Mouse (Mus musculus) forebrain, postnatal 0 days (tissue): ENCODE data around the gene Fmo6. TPM values are rescaled to one million over a fixed set of nuclear protein-coding genes. Genes with fewer than 3 reads are reported as not detected.

Experiments used
- ATAC-seq: fragments of 200-750 bp; cut with Nextera tagmentation; 2 replicates; pipeline ENCODE4 v1.8.0; 2017; ENCODE audit warnings: mild to moderate bottlenecking, moderate library complexity
- DNase-seq: peaks from one replicate; pipeline ENCODE4 v3.0.0-alpha.2; 2015
- H3K27ac ChIP-seq: fragments of 300-500 bp; sonication (generic); 2 replicates; pipeline ENCODE4 v1.5.1; 2014; ENCODE audit warnings: low read depth, mild to moderate bottlenecking, antibody characterized with exemption, low read length, moderate library complexity, mixed read lengths
- H3K27me3 ChIP-seq: fragments of 300-500 bp; sonication (generic); 2 replicates; pipeline ENCODE4 v1.6.1; 2014; ENCODE audit warnings: mild to moderate bottlenecking, low read length, mixed read lengths; ENCODE audit not compliant: insufficient read depth
- H3K36me3 ChIP-seq: fragments of 300-500 bp; sonication (generic); 2 replicates; pipeline ENCODE4 v1.6.1; 2014; ENCODE audit warnings: mild to moderate bottlenecking, moderate library complexity; ENCODE audit not compliant: insufficient read depth
- H3K4me1 ChIP-seq: fragments of 300-500 bp; sonication (generic); 2 replicates; pipeline ENCODE4 v1.6.1; 2014; ENCODE audit warnings: antibody characterized with exemption; ENCODE audit not compliant: insufficient read depth
- H3K4me2 ChIP-seq: fragments of 300-500 bp; sonication (generic); 2 replicates; pipeline ENCODE4 v1.6.1; 2014; ENCODE audit warnings: low read depth, mild to moderate bottlenecking, moderate library complexity
- H3K4me3 ChIP-seq: fragments of 300-500 bp; sonication (generic); 2 replicates; pipeline ENCODE4 v1.5.1; 2014; ENCODE audit warnings: low read depth, low read length, mixed read lengths
- H3K9ac ChIP-seq: fragments of 300-500 bp; sonication (generic); 2 replicates; pipeline ENCODE4 v1.6.1; 2014; ENCODE audit warnings: mild to moderate bottlenecking
- H3K9me3 ChIP-seq: fragments of 300-500 bp; sonication (generic); 2 replicates; pipeline ENCODE4 v1.6.1; 2016; ENCODE audit warnings: low read length
- CTCF ChIP-seq: sonication (generic); IDR thresholded peaks from 2 replicates; pipeline ENCODE4 v1.5.1; 2016; ENCODE audit warnings: antibody characterized with exemption, control low read depth, low read depth
- WGBS: fragments of 180-500 bp; shearing (Covaris S2); extraction: QIAGEN DNeasy Blood & Tissue Kit; methylation state at CpG from one replicate; pipeline ENCODE4 v1.1.7; 2014; 5-methylcytosine and 5-hydroxymethylcytosine counted together
- polyA plus RNA-seq: library from polyadenylated mRNA; unstranded; fragments of >200 nt; fragmentation: Nextera tagmentation; extraction: Ambion mirVana; gene quantifications from 2 replicates; pipeline ENCODE4 v1.2.1, GENCODE M21; 2015
- total RNA-seq: library from RNA; depleted of rRNA; stranded (reverse); fragments of >200 nt; gene quantifications from 2 replicates; pipeline ENCODE4 v1.2.3, GENCODE M21; 2014; rRNA removed

The Fmo6 gene
- total RNA-seq (not detected in 2 replicates), polyA plus RNA-seq (not detected in 2 replicates)

DNA sequence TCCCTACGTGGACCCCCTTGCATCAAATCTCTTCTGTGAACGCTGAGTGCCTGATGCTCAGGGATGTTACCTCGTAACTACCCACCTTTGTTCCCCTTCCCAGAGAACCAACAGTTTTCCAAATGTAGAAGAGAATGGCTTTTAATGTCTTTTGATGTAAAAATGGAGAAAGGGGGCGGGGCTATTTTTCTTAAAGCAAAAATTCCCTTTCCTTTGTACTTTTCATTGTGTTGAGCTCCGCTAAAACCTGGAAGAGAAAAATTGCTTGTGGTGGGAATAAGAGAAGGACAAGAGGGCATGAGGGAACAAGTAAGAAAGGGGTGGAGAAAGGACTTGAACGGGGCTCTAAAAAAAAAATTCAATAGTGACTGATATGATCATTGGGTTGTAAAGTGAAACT is at the start of gene Fmo6:
TSS of gene Fmo6 (minus strand) at position 101 of the 400 bp plus-strand sequence.
- no peak within 1 kb of the TSS for H3K4me2 ChIP-seq
- H3K4me3 ChIP-seq, result no peak within 1 kb of the TSS
- no peak within 1 kb of the TSS for H3K27ac ChIP-seq
- H3K27me3 ChIP-seq, result no peaks in the 10 kb centered on the region
- no peaks in the 10 kb centered on the region for H3K9me3 ChIP-seq
- TF ChIP-seq CTCF, result no peak
- H3K36me3 ChIP-seq, result no peaks in the 10 kb centered on the region
- no peaks in the 10 kb centered on the region for H3K4me1 ChIP-seq
- H3K9ac ChIP-seq, result no peak within 1 kb of the TSS
- no peak for ATAC-seq
- WGBS, result 84% methylated on average over 6 of the region's 6 CpGs
- no peak for DNase-seq

DNA sequence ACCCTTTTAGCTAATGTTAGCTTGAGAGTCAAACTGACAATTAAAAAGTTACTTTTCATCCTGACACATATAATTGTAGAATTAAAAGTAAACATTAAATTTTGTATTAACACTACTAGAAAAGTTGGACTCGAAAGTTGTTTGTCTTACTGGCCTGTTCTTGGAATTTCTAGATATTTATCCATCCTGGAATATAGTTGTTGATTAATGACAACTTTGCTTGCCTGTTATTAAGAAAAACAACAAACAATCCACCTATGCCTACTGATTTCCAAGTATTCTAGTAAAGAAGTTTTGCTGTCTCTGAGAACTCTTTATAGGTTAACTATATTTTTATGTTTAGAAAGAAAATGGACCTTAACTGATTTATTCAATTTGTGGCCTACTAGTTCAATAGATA is 49.5 kb upstream of the Fmo6 start:
- no peaks in the 10 kb centered on the region for H3K27me3 ChIP-seq
- no peak overlapping the region for H3K27ac ChIP-seq
- H3K4me3 ChIP-seq, result no peak overlapping the region
- no peak for TF ChIP-seq CTCF
- no peaks in the 10 kb centered on the region for H3K4me1 ChIP-seq
- DNase-seq (no peak), ATAC-seq (no peak)
- WGBS, result 90% methylated on average over 1 of the region's 1 CpGs
- H3K4me2 ChIP-seq, result no peak overlapping the region
- no peaks in the 10 kb centered on the region for H3K9me3 ChIP-seq
- no peak overlapping the region for H3K9ac ChIP-seq
- H3K36me3 ChIP-seq, result no peaks in the 10 kb centered on the region

DNA sequence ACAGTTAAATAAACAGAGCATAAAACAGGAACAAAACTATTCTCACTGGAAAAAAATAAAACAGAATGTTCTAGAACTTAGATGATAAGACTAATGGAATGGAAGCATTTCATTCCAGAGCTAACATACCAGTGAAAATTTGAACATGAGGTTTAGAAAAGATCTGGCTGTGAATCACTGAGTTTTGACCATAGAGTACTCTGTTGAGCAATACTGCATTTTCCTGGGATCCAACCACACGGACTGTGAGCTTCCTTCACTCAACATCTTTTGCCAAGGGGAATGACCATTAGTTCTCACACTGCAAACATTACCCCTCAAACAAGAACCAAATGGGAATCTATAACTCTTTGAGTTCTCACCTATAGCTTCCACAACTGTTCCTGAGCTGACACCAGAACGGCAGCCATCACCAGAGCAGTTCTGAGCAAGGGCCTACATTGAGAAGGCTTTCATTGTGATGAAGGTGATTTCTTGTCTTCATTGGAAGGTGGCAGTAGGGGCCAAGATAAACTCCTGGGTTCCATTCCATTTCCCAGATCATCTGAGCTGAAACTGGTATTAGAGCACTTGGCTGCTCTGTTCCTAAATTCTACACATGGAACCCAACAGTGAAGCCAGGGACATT is 48.9 kb upstream of the Fmo6 start:
- 85% methylated on average over 2 of the region's 2 CpGs for whole genome bisulfite sequencing
- Histone ChIP-seq H3K4me1 (no peaks in the 10 kb centered on the region), H3K4me3 (no peak overlapping the region), H3K27ac (no peak overlapping the region), H3K9ac (no peak overlapping the region), H3K36me3 (no peaks in the 10 kb centered on the region), H3K4me2 (no peak overlapping the region), H3K27me3 (no peaks in the 10 kb centered on the region), H3K9me3 (no peaks in the 10 kb centered on the region)
- ATAC-seq (no peak), DNase-seq (no peak)
- TF ChIP-seq CTCF, result no peak

DNA sequence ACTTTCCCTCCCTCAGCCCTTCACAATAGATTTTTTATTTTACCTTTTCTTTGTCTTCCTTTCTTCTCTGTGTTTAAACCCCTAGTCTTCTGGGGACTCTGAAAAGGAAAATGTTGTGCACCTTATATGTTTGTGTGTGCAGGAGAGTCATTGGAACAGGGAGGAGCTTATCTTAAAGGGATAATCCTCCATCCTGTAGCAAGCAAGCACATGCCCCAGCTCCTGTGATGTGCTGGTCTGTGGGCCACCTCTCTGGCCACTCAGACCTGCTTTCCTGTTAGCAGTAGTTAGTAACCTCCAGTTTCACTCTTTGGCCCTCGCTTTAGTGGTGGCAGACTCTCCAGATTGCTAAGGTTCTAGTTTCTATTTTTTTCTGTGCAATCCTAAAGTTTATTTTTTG is 47.1 kb upstream of the Fmo6 start, which contains the start of gene Fmo3:
TSS of gene Fmo3 (minus strand) at position 101 of the 400 bp plus-strand sequence.
- Histone ChIP-seq H3K27ac (no peak within 1 kb of the TSS), H3K4me1 (no peaks in the 10 kb centered on the region), H3K9me3 (no peaks in the 10 kb centered on the region), H3K9ac (no peak within 1 kb of the TSS), H3K4me2 (no peak within 1 kb of the TSS), H3K27me3 (no peaks in the 10 kb centered on the region), H3K4me3 (no peak within 1 kb of the TSS), H3K36me3 (no peaks in the 10 kb centered on the region)
- DNase-seq (no peak), ATAC-seq (no peak)
- TF ChIP-seq CTCF, result no peak
- 88% methylated on average over 1 of the region's 1 CpGs for WGBS

DNA sequence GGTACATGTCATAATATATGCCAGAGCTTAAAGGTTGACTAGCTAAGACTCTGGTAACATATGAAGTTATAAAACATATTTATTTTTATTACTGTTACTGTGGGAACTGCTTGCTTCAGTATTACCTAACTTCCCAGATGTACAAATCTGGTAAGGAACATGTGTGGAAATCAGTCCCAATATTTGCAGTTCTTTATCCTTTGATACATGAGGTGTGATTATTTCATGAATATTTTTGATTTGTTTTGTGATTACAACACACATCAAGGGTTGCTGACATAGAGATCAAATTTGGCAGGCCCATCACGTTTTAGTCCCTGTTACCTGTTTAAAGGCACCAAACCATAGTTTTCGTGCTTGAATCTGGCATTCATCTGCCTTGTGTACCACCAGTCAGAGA is 26.2 kb upstream of the Fmo6 start:
- Histone ChIP-seq H3K9ac (no peak overlapping the region), H3K27ac (no peak overlapping the region), H3K36me3 (no peaks in the 10 kb centered on the region), H3K4me3 (no peak overlapping the region), H3K9me3 (no peaks in the 10 kb centered on the region), H3K4me1 (no peaks in the 10 kb centered on the region), H3K27me3 (no peaks in the 10 kb centered on the region), H3K4me2 (no peak overlapping the region)
- DNase-seq (no peak), ATAC-seq (no peak)
- TF ChIP-seq CTCF, result no peak
- WGBS, result 64% methylated on average over 2 of the region's 2 CpGs

DNA sequence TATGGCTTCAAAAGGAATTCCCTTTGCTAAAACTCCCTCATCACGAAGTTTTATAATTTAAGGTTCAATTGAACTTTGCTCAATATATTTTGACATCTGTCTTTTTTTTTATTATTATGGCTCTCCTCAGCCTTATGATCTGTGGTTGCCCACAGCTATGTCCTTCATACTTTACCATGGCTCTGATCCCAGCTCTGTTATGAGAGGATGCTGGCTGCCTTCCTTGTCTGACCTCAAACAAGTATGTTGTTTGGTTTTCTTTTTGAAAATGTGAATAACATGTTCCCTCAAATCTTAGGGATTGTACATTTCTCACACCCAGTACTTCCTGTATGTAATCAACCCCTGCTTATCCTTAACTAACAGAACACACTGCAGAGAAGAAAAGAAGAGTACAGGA is 20.1 kb upstream of the Fmo6 start:
- no peaks in the 10 kb centered on the region for H3K9me3 ChIP-seq
- no peak overlapping the region for H3K4me3 ChIP-seq
- no peak for DNase-seq
- H3K4me2 ChIP-seq, result no peak overlapping the region
- no peak for TF ChIP-seq CTCF
- H3K27ac ChIP-seq, result no peak overlapping the region
- no peaks in the 10 kb centered on the region for H3K4me1 ChIP-seq
- no peak overlapping the region for H3K9ac ChIP-seq
- WGBS, result 81% methylated on average over 1 of the region's 1 CpGs
- no peak for ATAC-seq
- no peaks in the 10 kb centered on the region for H3K36me3 ChIP-seq
- no peaks in the 10 kb centered on the region for H3K27me3 ChIP-seq

DNA sequence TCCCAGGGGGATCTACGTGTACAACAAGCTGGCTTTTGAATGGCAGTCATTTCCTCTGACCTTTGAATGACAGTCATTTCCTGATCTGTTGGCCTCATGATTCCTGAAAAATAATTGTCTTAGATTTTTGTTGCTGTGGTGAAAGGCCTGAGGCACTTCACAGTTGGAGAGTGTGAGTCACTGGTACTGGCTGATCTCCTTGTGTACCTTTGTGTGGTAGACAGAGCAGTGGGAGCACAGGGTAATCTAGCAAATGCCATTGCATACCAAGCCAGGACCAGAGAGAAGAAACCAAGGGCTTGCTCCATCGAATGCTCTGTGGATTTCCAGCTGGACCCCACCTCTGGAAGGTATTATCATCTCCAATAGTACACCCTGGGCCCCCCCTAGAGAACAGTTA is 15.8 kb upstream of the Fmo6 start:
- H3K4me2 ChIP-seq, result no peak overlapping the region
- no peak overlapping the region for H3K9ac ChIP-seq
- WGBS, result 66% methylated on average over 2 of the region's 2 CpGs
- DNase-seq (no peak), ATAC-seq (no peak)
- no peak overlapping the region for H3K4me3 ChIP-seq
- no peaks in the 10 kb centered on the region for H3K27me3 ChIP-seq
- H3K4me1 ChIP-seq, result no peaks in the 10 kb centered on the region
- H3K36me3 ChIP-seq, result no peaks in the 10 kb centered on the region
- TF ChIP-seq CTCF, result no peak
- H3K9me3 ChIP-seq, result no peaks in the 10 kb centered on the region
- no peak overlapping the region for H3K27ac ChIP-seq
